Mouse (Mus musculus) bone marrow macrophage, adult 2 months (primary cell): ENCODE data around the gene 4930503B20Rik. TPM values are rescaled to one million over a fixed set of nuclear protein-coding genes. Genes with fewer than 3 reads are reported as not detected.

ENCODE experiments used
- H3K27ac ChIP-seq: 2 replicates; pipeline ENCODE4 v1.5.1; 2012; ENCODE audit warnings: low read depth, low read length; ENCODE audit not compliant: insufficient read depth
- H3K4me1 ChIP-seq: 2 replicates; pipeline ENCODE4 v1.6.1; 2012; ENCODE audit warnings: low read length; ENCODE audit not compliant: control insufficient read depth, insufficient read depth
- H3K4me3 ChIP-seq: 2 replicates; pipeline ENCODE4 v1.5.1; 2012; ENCODE audit warnings: mild to moderate bottlenecking, low read length, moderate library complexity; ENCODE audit not compliant: insufficient read depth
- CTCF ChIP-seq: IDR thresholded peaks from 2 replicates; pipeline ENCODE4 v1.5.1; 2012; ENCODE audit warnings: low read depth, mild to moderate bottlenecking, low read length, moderate library complexity
- POLR2A ChIP-seq: IDR thresholded peaks from 2 replicates; pipeline ENCODE4 v1.6.1; 2012; ENCODE audit warnings: mild to moderate bottlenecking, low read depth, low read length, borderline replicate concordance
- polyA plus RNA-seq: library from polyadenylated mRNA; stranded (reverse); fragments of >200 nt; gene quantifications from 2 replicates; pipeline ENCODE4 v1.2.4, GENCODE M21; 2012; ENCODE audit not compliant: missing spikeins, insufficient read depth, insufficient read length

4930503B20Rik gene
- polyA plus RNA-seq, 1 experiment = not detected

- H3K4me3 ChIP-seq = no peak overlapping the region
- TF ChIP-seq CTCF (no peak), POLR2A (no peak)
- H3K4me1 ChIP-seq = peaks cover 28% of the 10 kb centered on the region
- H3K27ac ChIP-seq = peak overlapping the region; percentile 41
These were observed 4.0 kb upstream of the 4930503B20Rik start for GRCm38 (mm10) chr3:146655111-146655577.

- H3K4me3 ChIP-seq = no peak overlapping the region
These were observed 2.6 kb upstream of the 4930503B20Rik start for GRCm38 (mm10) chr3:146653692-146654091.

DNA sequence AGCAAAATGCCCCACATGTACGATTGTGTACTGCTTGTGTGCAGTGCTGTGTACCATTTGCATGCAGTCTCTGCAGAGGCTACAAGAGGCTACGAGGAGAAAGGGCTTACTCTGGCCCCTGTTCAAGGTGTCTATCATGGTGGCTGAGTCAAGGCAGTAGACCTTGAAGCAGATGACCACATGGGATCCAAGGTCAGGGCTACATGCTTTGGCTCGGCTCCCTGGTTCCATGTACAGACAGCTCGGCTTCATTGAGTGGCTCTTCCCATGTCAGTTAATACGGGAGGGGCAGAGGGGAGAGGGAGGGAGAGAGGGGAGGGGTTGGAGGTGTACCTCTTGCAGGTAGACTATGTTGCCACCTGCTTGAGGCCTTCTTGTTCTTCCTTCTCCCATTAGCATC, 1.3 kb upstream of the 4930503B20Rik start:
- no peak for TF ChIP-seq POLR2A
- no peak for TF ChIP-seq CTCF
- Histone ChIP-seq H3K27ac (no peak overlapping the region), H3K4me3 (no peak overlapping the region), H3K4me1 (peaks cover 24% of the 10 kb centered on the region)

More at GRCm38 (mm10) chr3:146653692-146654091, 2.6 kb upstream of the 4930503B20Rik start:
- Histone ChIP-seq H3K27ac (no peak overlapping the region), H3K4me1 (peaks cover 28% of the 10 kb centered on the region)
- no peak for TF ChIP-seq CTCF

- Histone ChIP-seq H3K4me3 (no peak overlapping the region), H3K4me1 (peaks cover 18% of the 10 kb centered on the region), H3K27ac (no peak overlapping the region)
- TF ChIP-seq CTCF (no peak), POLR2A (no peak)
These were observed 401 bp downstream of the 4930503B20Rik start for GRCm38 (mm10) chr3:146650716-146651115.

DNA sequence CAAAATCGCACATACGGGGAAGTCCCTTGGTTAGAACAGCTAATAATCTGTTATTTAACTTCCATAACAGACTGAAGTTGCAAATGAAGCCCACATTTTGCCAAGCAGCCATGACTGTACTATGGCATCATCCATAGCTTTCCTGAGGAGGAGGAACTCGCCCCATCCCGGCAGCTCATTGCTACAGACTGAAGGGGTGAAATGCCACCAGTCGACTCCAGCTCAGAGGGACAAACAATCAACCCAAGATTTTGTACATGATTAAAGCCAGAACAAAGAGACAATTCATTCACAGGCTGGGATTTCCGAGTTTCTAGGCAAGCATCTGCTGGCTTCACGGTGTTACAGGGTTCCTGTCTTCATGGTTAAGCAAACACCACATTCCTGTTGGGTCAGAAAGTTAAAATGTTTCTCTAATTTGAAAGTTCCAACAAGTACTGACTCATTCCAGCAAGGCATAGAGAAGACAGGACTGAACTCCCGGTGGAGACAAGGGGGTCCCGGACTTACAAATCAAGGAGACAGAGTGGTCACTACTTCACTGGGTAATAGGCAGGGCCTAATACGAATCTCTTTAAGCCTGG, 1.7 kb downstream of the 4930503B20Rik start:
- Histone ChIP-seq H3K4me3 (no peak overlapping the region), H3K27ac (no peak overlapping the region), H3K4me1 (peaks cover 8% of the 10 kb centered on the region)
- TF ChIP-seq POLR2A (no peak), CTCF (no peak)

- Histone ChIP-seq H3K27ac (no peak overlapping the region), H3K4me3 (no peak overlapping the region), H3K4me1 (no peaks in the 10 kb centered on the region)
- TF ChIP-seq CTCF = no peak
- TF ChIP-seq POLR2A = no peak
These were observed 9.2 kb downstream of the 4930503B20Rik start for GRCm38 (mm10) chr3:146641818-146642427.

- no peak overlapping the region for H3K27ac ChIP-seq
- TF ChIP-seq CTCF (no peak), POLR2A (no peak)
- H3K4me3 ChIP-seq = no peak overlapping the region
- H3K4me1 ChIP-seq = no peaks in the 10 kb centered on the region
These were observed 18.6 kb downstream of the 4930503B20Rik start for GRCm38 (mm10) chr3:146632506-146632905.

DNA sequence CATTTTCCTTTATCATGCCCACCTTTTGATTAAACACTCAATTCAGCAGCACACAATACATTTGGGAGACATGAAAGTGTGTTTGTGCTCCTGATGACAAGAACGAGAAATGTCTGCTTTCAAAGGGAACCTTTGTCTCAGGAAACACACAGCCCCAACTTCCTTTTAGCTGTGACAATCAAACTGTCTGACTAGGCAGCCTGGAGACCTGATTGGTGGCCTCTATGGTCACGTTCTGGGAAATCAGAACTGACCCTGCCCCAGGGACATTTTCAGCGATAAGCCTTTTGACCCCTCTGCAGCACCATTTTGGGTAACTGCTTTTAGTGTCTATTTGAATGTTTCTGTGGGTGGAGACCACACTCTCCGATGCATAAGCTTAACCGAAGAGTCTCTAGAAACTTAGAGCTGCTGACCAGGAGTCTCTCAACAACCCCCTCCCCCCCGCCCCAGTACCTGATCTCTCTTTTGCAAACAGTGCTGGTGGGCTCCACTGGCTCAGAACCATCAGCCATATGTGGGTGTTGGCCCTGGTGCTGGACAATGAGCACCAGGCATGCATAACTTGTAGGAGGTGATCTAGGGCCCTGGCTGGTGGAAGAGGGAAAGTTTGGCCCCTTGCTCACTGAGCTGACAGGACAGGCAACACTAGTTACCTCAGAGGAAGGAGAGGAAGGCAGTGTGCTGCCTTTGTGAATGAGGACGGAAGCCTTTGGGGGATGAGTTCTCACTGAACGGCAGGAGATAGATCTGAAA, 22.7 kb downstream of the 4930503B20Rik start:
- H3K4me3 ChIP-seq = no peak overlapping the region
- no peaks in the 10 kb centered on the region for H3K4me1 ChIP-seq
- no peak overlapping the region for H3K27ac ChIP-seq
- TF ChIP-seq POLR2A (no peak), CTCF (no peak)

DNA sequence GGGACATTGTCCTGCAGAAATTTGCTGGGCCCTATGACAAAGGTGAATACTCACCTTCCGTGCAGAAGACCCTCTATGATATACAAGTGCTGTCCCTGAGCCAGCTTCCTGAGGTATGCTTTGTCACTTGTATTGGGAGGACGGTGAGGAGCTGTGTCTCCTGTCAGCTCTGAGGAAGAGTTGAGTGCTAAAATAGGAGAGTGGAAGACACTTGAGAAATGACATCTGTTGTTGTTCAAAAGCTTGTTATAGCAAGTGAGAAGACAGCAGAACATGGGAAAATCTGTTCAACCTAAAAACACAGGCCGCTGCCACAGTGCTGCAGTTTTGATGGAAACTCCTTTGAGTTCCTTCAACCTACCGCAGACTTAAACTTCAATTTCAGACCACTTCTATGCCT, 25.4 kb downstream of the 4930503B20Rik start:
- Histone ChIP-seq H3K27ac (no peak overlapping the region), H3K4me3 (no peak overlapping the region), H3K4me1 (no peaks in the 10 kb centered on the region)
- TF ChIP-seq CTCF = no peak
- no peak for TF ChIP-seq POLR2A

DNA sequence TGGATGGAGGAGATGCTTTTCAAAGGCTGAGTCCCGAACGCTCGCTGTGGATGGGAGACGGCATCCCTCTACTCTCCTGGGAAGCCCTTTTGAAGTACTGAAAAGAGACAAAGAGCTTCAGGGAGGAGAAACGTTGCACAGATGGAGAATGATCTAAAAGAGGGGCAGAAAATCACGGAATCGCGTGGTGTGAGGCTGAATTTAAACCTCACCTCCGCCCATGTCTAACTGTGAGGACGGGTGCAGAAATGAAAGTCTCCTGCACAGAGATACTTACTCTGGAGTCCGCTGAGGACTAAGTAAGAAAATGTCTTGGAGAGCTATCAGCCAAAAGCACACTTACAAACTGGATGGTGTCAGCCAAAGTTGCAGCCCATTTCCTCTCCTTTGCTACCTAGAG, 29.2 kb downstream of the 4930503B20Rik start:
- no peak overlapping the region for H3K4me3 ChIP-seq
- no peak overlapping the region for H3K27ac ChIP-seq
- TF ChIP-seq POLR2A (no peak), CTCF (no peak)
- peaks cover under 1% of the 10 kb centered on the region for H3K4me1 ChIP-seq
